Mouse (Mus musculus) limb, embryonic 10.5 days (tissue): ENCODE measurements at regions not wholly inside any gene's neighbourhood (a gene's known extent, or its start where the extent isn't known, plus 50 kb on each side); places are given as distances from the start of the nearest gene placed in this dataset.

Source experiments
- DNase-seq: peaks from one replicate; pipeline ENCODE4 v3.0.0-alpha.2; 2017; ENCODE audit warnings: low spot score
- H3K27ac ChIP-seq: fragments of 300-500 bp; sonication (generic); 2 replicates; pipeline ENCODE4 v1.5.1; 2016; ENCODE audit warnings: mild to moderate bottlenecking
- H3K27me3 ChIP-seq: fragments of 300-500 bp; sonication (generic); 2 replicates; pipeline ENCODE4 v1.6.1; 2016; ENCODE audit warnings: low read depth, mild to moderate bottlenecking; ENCODE audit not compliant: poor library complexity, severe bottlenecking
- H3K36me3 ChIP-seq: fragments of 300-500 bp; sonication (generic); 2 replicates; pipeline ENCODE4 v1.6.1; 2016; ENCODE audit warnings: mild to moderate bottlenecking, moderate library complexity
- H3K4me1 ChIP-seq: fragments of 300-500 bp; sonication (generic); 2 replicates; pipeline ENCODE4 v1.6.1; 2016
- H3K4me3 ChIP-seq: fragments of 300-500 bp; sonication (generic); 2 replicates; pipeline ENCODE4 v1.5.1; 2016; ENCODE audit warnings: mild to moderate bottlenecking, moderate library complexity
- H3K9me3 ChIP-seq: fragments of 300-500 bp; sonication (generic); replicated peaks from 2 replicates; pipeline ENCODE4 v1.6.1; 2016; ENCODE audit warnings: mild to moderate bottlenecking
- WGBS: fragments of 180-500 bp; shearing (Covaris S2); methylation state at CpG from one replicate; pipeline ENCODE4 v1.1.7; 2016; 5-methylcytosine and 5-hydroxymethylcytosine counted together

- Histone ChIP-seq H3K36me3 (no peaks in the 10 kb centered on the region), H3K4me1 (no peaks in the 10 kb centered on the region), H3K27me3 (no peaks in the 10 kb centered on the region), H3K4me3 (no peak overlapping the region), H3K9me3 (no peaks in the 10 kb centered on the region), H3K27ac (no peak overlapping the region)
- 87% methylated on average over 6 of the region's 6 CpGs for WGBS
- no peak for DNase-seq
Observed at GRCm38 (mm10) chr2:174178801-174179200, 68.7 kb downstream of the Npepl1 start.

GRCm38 (mm10) chr2:174184797-174185196 is 74.6 kb downstream of the Npepl1 start:
- Histone ChIP-seq H3K4me1 (no peaks in the 10 kb centered on the region), H3K27ac (no peak overlapping the region), H3K27me3 (no peaks in the 10 kb centered on the region), H3K4me3 (no peak overlapping the region), H3K9me3 (no peaks in the 10 kb centered on the region), H3K36me3 (no peaks in the 10 kb centered on the region)
- peak; percentile 15 for DNase-seq
- 89% methylated on average over 5 of the region's 5 CpGs for WGBS

DNA sequence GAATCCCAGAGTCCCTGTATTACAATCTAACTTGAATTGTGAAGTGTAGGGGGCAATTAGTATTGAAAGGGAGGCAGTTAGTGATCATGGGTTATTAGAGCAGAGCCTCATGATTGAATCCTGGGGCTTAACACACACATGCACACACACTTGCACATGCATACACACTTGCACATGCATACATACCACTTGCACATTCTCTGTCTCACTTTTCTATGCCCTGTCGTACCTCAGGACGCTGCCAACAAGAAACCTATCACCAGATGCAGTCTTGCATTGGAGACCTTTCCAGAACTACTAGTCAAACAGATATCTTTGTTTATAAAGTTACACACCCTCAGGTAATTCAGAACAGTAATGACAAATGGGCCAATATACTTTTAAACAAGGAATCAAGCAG is 80.9 kb downstream of the Npepl1 start:
- no peak overlapping the region for H3K27ac ChIP-seq
- no peaks in the 10 kb centered on the region for H3K9me3 ChIP-seq
- H3K27me3 ChIP-seq: no peaks in the 10 kb centered on the region
- 97% methylated on average over 2 of the region's 2 CpGs for WGBS
- no peaks in the 10 kb centered on the region for H3K4me1 ChIP-seq
- no peak overlapping the region for H3K4me3 ChIP-seq
- peak; percentile 12 for DNase-seq
- no peaks in the 10 kb centered on the region for H3K36me3 ChIP-seq

GRCm38 (mm10) chr2:174191516-174191915 is 81.4 kb downstream of the Npepl1 start:
- Histone ChIP-seq H3K36me3 (no peaks in the 10 kb centered on the region), H3K27me3 (no peaks in the 10 kb centered on the region), H3K9me3 (no peaks in the 10 kb centered on the region), H3K27ac (no peak overlapping the region), H3K4me3 (no peak overlapping the region), H3K4me1 (no peaks in the 10 kb centered on the region)
- DNase-seq: peak; percentile 19
- 82% methylated on average over 2 of the region's 2 CpGs for WGBS

GRCm38 (mm10) chr2:174192026-174192425 is 81.9 kb downstream of the Npepl1 start:
- H3K9me3 ChIP-seq: no peaks in the 10 kb centered on the region
- H3K36me3 ChIP-seq: no peaks in the 10 kb centered on the region
- DNase-seq: peak; percentile 25
- H3K4me3 ChIP-seq: no peak overlapping the region
- no peaks in the 10 kb centered on the region for H3K27me3 ChIP-seq
- 85% methylated on average over 5 of the region's 5 CpGs for WGBS
- H3K4me1 ChIP-seq: no peaks in the 10 kb centered on the region
- H3K27ac ChIP-seq: no peak overlapping the region

- 84% methylated on average over 5 of the region's 5 CpGs for WGBS
Observed at GRCm38 (mm10) chr2:174193506-174193905, 83.4 kb downstream of the Npepl1 start.

GRCm38 (mm10) chr2:174195651-174196050 is 85.5 kb downstream of the Npepl1 start:
- no peaks in the 10 kb centered on the region for H3K27me3 ChIP-seq
- WGBS: 98% methylated on average over 1 of the region's 1 CpGs
- peak; percentile 19 for DNase-seq

More at GRCm38 (mm10) chr2:174193506-174193905, 83.4 kb downstream of the Npepl1 start:
- no peaks in the 10 kb centered on the region for H3K9me3 ChIP-seq
- no peak overlapping the region for H3K4me3 ChIP-seq
- DNase-seq: no peak
- no peaks in the 10 kb centered on the region for H3K36me3 ChIP-seq
- H3K27me3 ChIP-seq: no peaks in the 10 kb centered on the region
- H3K27ac ChIP-seq: no peak overlapping the region
- H3K4me1 ChIP-seq: no peaks in the 10 kb centered on the region

DNA sequence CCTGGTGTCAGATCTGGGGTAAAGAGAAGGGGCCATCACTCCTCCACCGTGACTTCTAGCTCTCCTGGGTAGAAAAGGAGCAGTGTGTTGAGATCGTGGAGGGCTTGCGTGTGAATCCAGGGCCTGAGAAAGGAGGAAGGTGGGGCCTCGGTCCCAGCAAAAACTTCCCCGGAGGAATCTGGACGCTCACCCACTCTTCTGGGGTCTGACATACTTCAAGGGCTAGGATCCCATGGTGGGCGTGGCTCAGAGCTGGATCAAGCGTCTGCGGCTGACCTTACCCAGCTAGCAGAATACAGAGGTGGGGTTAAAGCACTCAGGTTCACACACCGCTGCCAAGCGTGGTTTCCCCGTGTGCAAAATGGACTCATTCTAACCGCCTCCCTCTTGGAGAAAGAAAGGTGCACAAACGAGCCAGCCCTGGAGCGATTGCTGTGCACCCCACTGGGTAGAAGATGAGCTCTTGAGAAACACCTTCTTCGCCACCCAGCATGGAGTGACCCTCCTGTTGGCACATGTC is 86.6 kb downstream of the Npepl1 start:
- Histone ChIP-seq H3K4me1 (peaks cover 15% of the 10 kb centered on the region), H3K4me3 (no peak overlapping the region), H3K27ac (no peak overlapping the region), H3K27me3 (no peaks in the 10 kb centered on the region), H3K9me3 (no peaks in the 10 kb centered on the region), H3K36me3 (no peaks in the 10 kb centered on the region)
- DNase-seq: no peak
- 91% methylated on average over 16 of the region's 16 CpGs for WGBS

More at GRCm38 (mm10) chr2:174195651-174196050, 85.5 kb downstream of the Npepl1 start:
- H3K27ac ChIP-seq: no peak overlapping the region
- H3K9me3 ChIP-seq: no peaks in the 10 kb centered on the region
- no peaks in the 10 kb centered on the region for H3K36me3 ChIP-seq
- H3K4me3 ChIP-seq: no peak overlapping the region
- H3K4me1 ChIP-seq: peaks cover 11% of the 10 kb centered on the region

DNA sequence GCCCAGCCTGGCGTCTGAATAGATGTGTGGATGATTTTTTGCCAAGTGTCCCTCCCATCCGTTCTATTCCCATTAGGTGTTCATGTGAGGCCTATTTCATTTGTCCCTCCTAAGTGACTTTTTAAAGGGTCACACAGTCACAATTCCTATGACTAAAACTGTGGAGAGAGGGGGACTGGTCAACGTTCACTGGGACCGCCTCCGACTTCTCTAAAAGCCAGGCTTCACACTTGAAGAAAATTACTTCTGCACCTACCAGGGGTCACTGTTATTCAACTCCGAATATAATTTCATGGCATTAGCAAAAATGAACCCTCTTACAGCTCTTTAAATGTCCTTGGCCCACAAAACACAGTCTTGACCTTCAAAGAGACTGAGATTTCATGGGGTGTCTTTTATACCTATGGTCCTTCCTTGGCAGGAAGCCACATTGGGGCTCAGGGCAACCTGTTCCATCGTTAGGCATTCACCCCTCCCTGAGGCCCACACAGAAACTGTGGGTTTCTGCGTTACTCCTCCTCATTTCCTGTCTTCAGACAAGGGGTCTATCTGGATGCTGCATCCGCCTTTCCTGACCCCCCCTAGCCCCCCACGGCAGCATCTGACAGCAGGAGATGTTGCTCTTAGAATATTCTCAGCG is 86.7 kb upstream of the Gnas start:
- H3K27ac ChIP-seq: peak overlapping the region; percentile 19; the same call in 1 of the 2 replicates
- no peaks in the 10 kb centered on the region for H3K36me3 ChIP-seq
- no peaks in the 10 kb centered on the region for H3K9me3 ChIP-seq
- H3K27me3 ChIP-seq: no peaks in the 10 kb centered on the region
- whole genome bisulfite sequencing: 91% methylated on average over 11 of the region's 11 CpGs
- no peak for DNase-seq
- no peak overlapping the region for H3K4me3 ChIP-seq
- H3K4me1 ChIP-seq: peaks cover 15% of the 10 kb centered on the region

DNA sequence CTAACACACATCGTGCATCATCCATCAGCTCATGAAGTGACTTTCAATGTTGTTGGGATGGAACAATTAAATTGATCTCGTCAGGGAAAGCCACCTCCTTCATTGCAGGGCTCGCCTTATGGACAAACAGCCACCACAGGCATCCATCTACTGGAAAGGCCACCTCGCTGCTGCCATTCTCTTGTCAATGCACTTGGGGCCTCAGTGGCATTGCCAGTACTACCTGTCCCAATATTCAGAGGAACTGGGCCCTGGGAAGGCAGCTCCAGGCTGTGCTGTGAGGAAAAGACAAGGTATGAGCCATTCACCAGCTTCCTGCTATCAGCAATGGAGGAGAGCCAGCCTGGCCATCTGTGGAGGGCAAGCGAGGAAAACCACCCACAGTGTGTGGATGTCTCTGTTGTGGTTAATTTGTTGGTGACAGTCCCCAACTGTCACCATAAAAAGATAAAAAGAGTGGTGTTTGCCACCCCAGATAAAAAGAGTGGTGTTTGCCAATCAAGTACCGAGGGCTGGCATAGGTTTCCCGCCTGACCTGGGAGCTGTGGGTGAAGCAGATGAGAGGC is 85.6 kb upstream of the Gnas start:
- no peak overlapping the region for H3K27ac ChIP-seq
- 88% methylated on average over 7 of the region's 7 CpGs for WGBS
- DNase-seq: no peak
- no peaks in the 10 kb centered on the region for H3K9me3 ChIP-seq
- H3K36me3 ChIP-seq: no peaks in the 10 kb centered on the region
- peaks cover 15% of the 10 kb centered on the region for H3K4me1 ChIP-seq
- H3K27me3 ChIP-seq: no peaks in the 10 kb centered on the region
- no peak overlapping the region for H3K4me3 ChIP-seq

GRCm38 (mm10) chr2:174199961-174200862 is 83.9 kb upstream of the Gnas start:
- H3K9me3 ChIP-seq: no peaks in the 10 kb centered on the region
- no peaks in the 10 kb centered on the region for H3K36me3 ChIP-seq
- no peaks in the 10 kb centered on the region for H3K27me3 ChIP-seq
- DNase-seq: peak; percentile 69
- H3K4me3 ChIP-seq: peak overlapping the region; percentile 13; the same call in 1 of the 2 replicates
- peak overlapping the region; percentile 26; the same call in 1 of the 2 replicates for H3K27ac ChIP-seq
- H3K4me1 ChIP-seq: peaks cover 15% of the 10 kb centered on the region
- WGBS: 56% methylated on average over 13 of the region's 13 CpGs

GRCm38 (mm10) chr2:174203412-174203811 is 80.7 kb upstream of the Gnas start:
- no peak for DNase-seq
- Histone ChIP-seq H3K27ac (no peak overlapping the region), H3K9me3 (no peaks in the 10 kb centered on the region), H3K27me3 (no peaks in the 10 kb centered on the region), H3K36me3 (no peaks in the 10 kb centered on the region), H3K4me1 (peaks cover 15% of the 10 kb centered on the region), H3K4me3 (no peak overlapping the region)
- WGBS: 89% methylated on average over 11 of the region's 11 CpGs

- WGBS: 94% methylated on average over 4 of the region's 4 CpGs
- no peak overlapping the region for H3K27ac ChIP-seq
Observed at GRCm38 (mm10) chr2:174211681-174212080, 72.4 kb upstream of the Gnas start.

More at GRCm38 (mm10) chr2:174211681-174212080, 72.4 kb upstream of the Gnas start:
- Histone ChIP-seq H3K27me3 (no peaks in the 10 kb centered on the region), H3K4me3 (no peak overlapping the region), H3K9me3 (no peaks in the 10 kb centered on the region), H3K4me1 (no peaks in the 10 kb centered on the region), H3K36me3 (no peaks in the 10 kb centered on the region)
- no peak for DNase-seq
